Mouse (Mus musculus): ENCODE data around the gene Tspan10.

Tspan10 gene

GRCm38 (mm10) chr11:120465521-120465920, 23.1 kb downstream of the Tspan10 start:
- no peak for DNase-seq (ENCODE audit: low read depth, low spot score)
- Histone ChIP-seq H3K36me3 (ENCODE audit: control insufficient read depth, insufficient read depth, low read length, poor library complexity, severe bottlenecking) (peaks cover 7% of the 10 kb centered on the region), H3K27me3 (ENCODE audit: control insufficient read depth, insufficient read depth, low read length, poor library complexity, severe bottlenecking) (no peaks in the 10 kb centered on the region)

GRCm38 (mm10) chr11:120467051-120467735, 24.7 kb downstream of the Tspan10 start, which contains the start of gene Arl16:
Arl16 (minus strand) TSS chr11:120467607.
- no peaks in the 10 kb centered on the region for H3K27me3 ChIP-seq (ENCODE audit: control insufficient read depth, insufficient read depth, low read length, poor library complexity, severe bottlenecking)
- H3K36me3 ChIP-seq (ENCODE audit: control insufficient read depth, insufficient read depth, low read length, poor library complexity, severe bottlenecking), result peaks cover 13% of the 10 kb centered on the region
- DNase-seq (ENCODE audit: low read depth, low spot score), result peak; percentile 98

- H3K27me3 ChIP-seq (ENCODE audit: control insufficient read depth, insufficient read depth, low read length, poor library complexity, severe bottlenecking), result no peaks in the 10 kb centered on the region
- H3K36me3 ChIP-seq (ENCODE audit: control insufficient read depth, insufficient read depth, low read length, poor library complexity, severe bottlenecking), result peaks cover 12% of the 10 kb centered on the region
- DNase-seq (ENCODE audit: low read depth, low spot score), result no peak
Observed at GRCm38 (mm10) chr11:120467736-120468092, 25.3 kb downstream of the Tspan10 start.

DNA sequence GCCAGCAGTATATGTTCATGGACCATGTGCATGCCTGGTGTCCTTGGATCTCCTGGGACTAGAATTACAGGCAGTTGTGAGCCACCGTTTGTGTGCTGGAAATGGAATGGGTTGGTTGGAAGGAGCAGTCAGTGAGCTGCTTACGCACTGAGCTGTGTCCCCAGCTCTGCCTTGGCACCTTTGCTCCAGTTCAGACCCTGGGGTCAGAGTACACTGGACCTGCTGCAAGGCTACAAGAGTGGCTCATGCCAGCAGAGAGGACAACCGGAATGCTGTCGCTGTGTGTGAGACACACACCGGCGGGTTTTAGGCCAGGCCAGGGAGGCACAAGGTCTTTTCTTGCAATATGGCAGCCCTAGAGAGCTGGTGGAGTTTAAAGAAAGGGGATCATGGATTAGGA, 29.6 kb downstream of the Tspan10 start:
- DNase-seq (ENCODE audit: low read depth, low spot score), result no peak
- peaks cover 23% of the 10 kb centered on the region for H3K36me3 ChIP-seq (ENCODE audit: control insufficient read depth, insufficient read depth, low read length, poor library complexity, severe bottlenecking)
- H3K27me3 ChIP-seq (ENCODE audit: control insufficient read depth, insufficient read depth, low read length, poor library complexity, severe bottlenecking), result no peaks in the 10 kb centered on the region

DNA sequence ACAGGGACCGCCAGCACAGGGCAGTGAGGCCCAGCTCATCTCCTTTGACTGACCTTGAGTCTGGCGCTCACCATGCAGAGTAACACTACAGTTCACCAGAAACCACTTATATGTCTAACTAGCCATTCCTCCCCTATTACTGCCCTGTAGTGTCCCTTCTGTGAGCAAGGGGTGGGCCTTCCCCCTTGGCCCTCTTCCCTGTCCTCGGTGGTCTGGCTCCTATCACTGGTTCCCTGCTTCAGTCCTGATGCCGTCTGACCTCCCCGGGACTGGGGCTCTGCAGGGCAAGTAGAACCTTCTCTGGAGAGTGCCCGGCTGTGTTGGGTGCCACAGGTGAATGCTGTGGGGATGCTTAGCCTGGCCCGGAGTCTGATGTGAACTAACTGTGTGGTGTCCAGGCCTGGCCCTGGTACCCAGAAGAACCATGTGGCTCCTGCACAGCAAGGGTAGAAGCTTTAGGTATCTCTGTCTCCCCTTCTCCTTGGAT, 41.0 kb downstream of the Tspan10 start:
- Histone ChIP-seq H3K36me3 (ENCODE audit: control insufficient read depth, insufficient read depth, low read length, poor library complexity, severe bottlenecking) (peaks cover 12% of the 10 kb centered on the region), H3K27me3 (ENCODE audit: control insufficient read depth, insufficient read depth, low read length, poor library complexity, severe bottlenecking) (no peaks in the 10 kb centered on the region)
- DNase-seq (ENCODE audit: low read depth, low spot score), result no peak

GRCm38 (mm10) chr11:120484265-120484981, 42.0 kb downstream of the Tspan10 start, which contains the start of gene Mrpl12:
Mrpl12 (plus strand) TSS chr11:120484613.
- peak; percentile 96 for DNase-seq (ENCODE audit: low read depth, low spot score)
- H3K27me3 ChIP-seq (ENCODE audit: control insufficient read depth, insufficient read depth, low read length, poor library complexity, severe bottlenecking), result no peaks in the 10 kb centered on the region
- peaks cover 9% of the 10 kb centered on the region for H3K36me3 ChIP-seq (ENCODE audit: control insufficient read depth, insufficient read depth, low read length, poor library complexity, severe bottlenecking)

DNA sequence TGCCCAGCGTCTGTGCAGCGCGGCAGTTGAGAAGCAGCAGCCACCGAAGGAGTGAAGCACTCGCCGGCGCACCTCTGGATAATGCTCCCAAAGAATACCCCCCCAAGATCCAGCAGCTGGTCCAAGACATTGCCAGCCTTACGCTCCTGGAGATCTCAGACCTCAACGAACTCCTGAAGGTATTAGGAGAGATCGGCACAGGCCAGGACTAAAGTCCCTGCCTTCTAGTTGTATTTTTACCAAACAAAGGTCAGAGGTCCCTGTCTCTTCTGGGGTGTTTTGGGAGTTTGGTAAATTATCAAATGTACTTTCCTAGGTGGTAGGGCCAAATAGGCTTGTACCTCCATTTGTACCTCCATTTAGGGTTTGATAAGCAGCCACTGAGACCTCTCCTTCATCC, 42.8 kb downstream of the Tspan10 start:
- Histone ChIP-seq H3K36me3 (ENCODE audit: control insufficient read depth, insufficient read depth, low read length, poor library complexity, severe bottlenecking) (peaks cover 9% of the 10 kb centered on the region), H3K27me3 (ENCODE audit: control insufficient read depth, insufficient read depth, low read length, poor library complexity, severe bottlenecking) (no peaks in the 10 kb centered on the region)
- DNase-seq (ENCODE audit: low read depth, low spot score), result no peak

- DNase-seq (ENCODE audit: low read depth, low spot score), result no peak
- no peaks in the 10 kb centered on the region for H3K27me3 ChIP-seq (ENCODE audit: control insufficient read depth, insufficient read depth, low read length, poor library complexity, severe bottlenecking)
- H3K36me3 ChIP-seq (ENCODE audit: control insufficient read depth, insufficient read depth, low read length, poor library complexity, severe bottlenecking), result peaks cover 4% of the 10 kb centered on the region
Observed at GRCm38 (mm10) chr11:120488516-120488915, 46.1 kb downstream of the Tspan10 start.

GRCm38 (mm10) chr11:120489054-120489761, 46.8 kb downstream of the Tspan10 start:
- Histone ChIP-seq H3K27me3 (ENCODE audit: control insufficient read depth, insufficient read depth, low read length, poor library complexity, severe bottlenecking) (no peaks in the 10 kb centered on the region), H3K36me3 (ENCODE audit: control insufficient read depth, insufficient read depth, low read length, poor library complexity, severe bottlenecking) (peaks cover 4% of the 10 kb centered on the region)
- peak; percentile 89 for DNase-seq (ENCODE audit: low read depth, low spot score)

GRCm38 (mm10) chr11:120490291-120491046, 48.0 kb downstream of the Tspan10 start:
- no peak for DNase-seq (ENCODE audit: low read depth, low spot score)
- H3K27me3 ChIP-seq (ENCODE audit: control insufficient read depth, insufficient read depth, low read length, poor library complexity, severe bottlenecking), result no peaks in the 10 kb centered on the region
- peaks cover 5% of the 10 kb centered on the region for H3K36me3 ChIP-seq (ENCODE audit: control insufficient read depth, insufficient read depth, low read length, poor library complexity, severe bottlenecking)

DNA sequence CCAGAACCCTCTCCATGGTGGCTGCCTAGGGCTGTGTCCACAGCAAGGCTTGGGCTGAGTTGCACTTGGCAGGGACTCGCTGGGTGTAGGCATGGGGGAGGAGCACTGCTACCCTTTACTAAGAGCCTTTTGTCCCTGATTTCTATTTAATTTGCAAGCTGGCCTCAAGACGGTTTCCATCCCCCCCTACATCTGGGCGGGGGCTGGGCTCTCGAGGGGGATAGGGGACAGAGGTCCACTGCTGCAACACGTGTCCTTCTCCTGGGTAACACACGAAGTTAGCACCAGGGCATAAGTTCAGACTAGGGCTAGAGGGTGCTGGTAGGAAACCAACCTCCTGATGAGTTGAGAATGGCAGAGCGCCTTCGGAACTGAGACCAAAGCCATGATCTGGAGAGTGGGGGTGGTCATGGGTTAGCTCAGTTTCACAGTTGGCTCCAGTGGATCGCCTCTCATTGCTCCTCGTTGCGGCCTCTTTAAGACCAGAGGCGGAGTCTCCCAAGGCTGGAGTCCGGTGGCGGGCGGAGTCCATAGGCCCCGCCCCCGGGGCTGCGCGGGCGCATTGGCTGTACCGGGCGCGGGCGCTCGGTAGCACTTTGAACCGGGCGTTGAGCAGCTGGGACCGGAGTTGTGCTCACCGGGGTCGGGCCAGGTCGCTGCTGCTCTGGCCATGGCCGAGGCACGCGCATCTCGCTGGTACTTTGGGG, 49.0 kb downstream of the Tspan10 start, which contains the start of gene Slc25a10:
TSS of gene Slc25a10 (plus strand) at position 524 of the 707 bp plus-strand sequence.
- H3K36me3 ChIP-seq (ENCODE audit: control insufficient read depth, insufficient read depth, low read length, poor library complexity, severe bottlenecking), result peaks cover 5% of the 10 kb centered on the region
- peak; percentile 81 for DNase-seq (ENCODE audit: low read depth, low spot score)
- no peaks in the 10 kb centered on the region for H3K27me3 ChIP-seq (ENCODE audit: control insufficient read depth, insufficient read depth, low read length, poor library complexity, severe bottlenecking)

GRCm38 (mm10) chr11:120492024-120492877, 49.8 kb downstream of the Tspan10 start:
- peak; percentile 62 for DNase-seq (ENCODE audit: low read depth, low spot score)
- no peaks in the 10 kb centered on the region for H3K27me3 ChIP-seq (ENCODE audit: control insufficient read depth, insufficient read depth, low read length, poor library complexity, severe bottlenecking)
- H3K36me3 ChIP-seq (ENCODE audit: control insufficient read depth, insufficient read depth, low read length, poor library complexity, severe bottlenecking), result peaks cover 5% of the 10 kb centered on the region

GRCm38 (mm10) chr11:120492878-120493203, 50.4 kb downstream of the Tspan10 start:
- no peak for DNase-seq (ENCODE audit: low read depth, low spot score)
- peaks cover 5% of the 10 kb centered on the region for H3K36me3 ChIP-seq (ENCODE audit: control insufficient read depth, insufficient read depth, low read length, poor library complexity, severe bottlenecking)
- no peaks in the 10 kb centered on the region for H3K27me3 ChIP-seq (ENCODE audit: control insufficient read depth, insufficient read depth, low read length, poor library complexity, severe bottlenecking)

Measured in splenic B cell, adult 2 months (primary cell).